Mouse (Mus musculus): ENCODE data around the gene Fam213b.

Fam213b gene

DNA sequence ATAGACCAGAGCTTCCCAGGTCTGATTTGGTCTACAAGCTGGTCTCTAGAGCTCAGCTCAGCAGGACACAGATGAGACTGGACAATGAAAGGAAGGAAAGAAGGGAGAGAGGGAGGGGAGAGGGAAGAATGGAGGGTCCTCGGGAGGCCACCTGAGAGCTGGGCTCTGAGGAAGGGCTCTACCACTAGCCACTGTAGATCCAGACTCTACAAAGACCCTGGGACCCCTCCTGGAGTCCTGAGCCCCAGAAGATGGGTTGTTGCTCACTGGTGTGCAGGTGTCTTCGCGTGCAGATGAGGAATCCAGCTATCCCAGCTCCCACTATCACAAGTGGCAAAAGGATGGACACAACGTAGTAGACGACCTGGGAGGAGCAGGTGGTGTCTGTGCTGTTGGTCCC is 24.0 kb upstream of the Fam213b start:
- CTCF ChIA-PET = interaction anchor here (0.6 to 0.9 kb wide), 2 partner anchors 13 to 77 kb away, joined by 3 to 4 read pairs; no protein-coding TSS in a partner anchor

GRCm38 (mm10) chr4:154922291-154922690 is 23.4 kb upstream of the Fam213b start:
- CTCF ChIA-PET = no interaction called here

- CTCF ChIA-PET = no interaction called here
These were observed 17.7 kb upstream of the Fam213b start for GRCm38 (mm10) chr4:154916662-154917061.

GRCm38 (mm10) chr4:154915286-154915685 is 16.4 kb upstream of the Fam213b start:
- CTCF ChIA-PET = no interaction called here

GRCm38 (mm10) chr4:154914707-154915106 is 15.8 kb upstream of the Fam213b start:
- CTCF ChIA-PET = no interaction called here

DNA sequence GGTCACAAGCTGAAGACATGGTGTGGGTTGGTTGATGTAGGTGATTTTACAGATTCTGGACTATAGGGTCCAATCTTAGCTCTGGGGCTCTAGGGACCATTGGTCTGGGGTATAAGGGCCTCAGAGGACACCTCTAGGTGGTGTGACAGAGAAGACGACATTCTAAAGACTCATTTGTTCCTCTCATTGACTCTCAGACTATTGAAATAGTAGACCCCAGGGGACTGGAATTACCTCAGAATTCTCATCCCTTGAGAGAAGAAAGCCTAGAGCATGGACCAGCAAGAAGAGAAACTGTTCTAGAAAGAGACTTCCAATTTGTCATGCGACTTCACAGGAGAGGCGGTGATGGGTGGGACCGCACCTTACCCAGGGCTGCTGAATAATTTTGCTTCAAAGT is 15.3 kb upstream of the Fam213b start:
- CTCF ChIA-PET = no interaction called here

- CTCF ChIA-PET = no interaction called here
These were observed 14.9 kb upstream of the Fam213b start for GRCm38 (mm10) chr4:154913845-154914244.

- CTCF ChIA-PET = interaction anchor here (0.5 kb wide), 1 partner anchor 8 kb away, joined by 9 read pairs; no protein-coding TSS in a partner anchor
These were observed 12.7 kb upstream of the Fam213b start for GRCm38 (mm10) chr4:154911644-154912043.

GRCm38 (mm10) chr4:154910606-154911522 is 11.9 kb upstream of the Fam213b start:
- CTCF ChIA-PET = interaction anchor here (0.5 kb wide), 1 partner anchor 9 kb away, joined by 9 read pairs; no protein-coding TSS in a partner anchor

DNA sequence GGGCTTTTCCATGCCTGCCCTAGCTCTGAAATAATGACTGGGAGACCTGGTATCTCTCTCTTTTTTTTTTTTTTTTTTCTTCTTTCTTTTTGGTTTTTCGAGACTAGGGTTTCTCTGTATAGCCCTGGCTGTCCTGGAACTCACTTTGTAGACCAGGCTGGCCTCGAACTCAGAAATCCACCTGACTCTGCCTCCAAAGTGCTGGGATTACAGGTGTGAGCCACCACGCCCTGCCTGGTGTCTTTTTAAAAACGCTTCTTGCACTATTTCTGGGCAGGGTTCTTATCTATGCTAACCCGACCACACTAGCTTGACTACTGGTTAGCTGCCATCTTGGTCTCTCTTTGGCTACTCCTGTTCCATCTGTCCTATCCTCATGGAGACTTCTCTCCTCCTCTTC is 9.6 kb upstream of the Fam213b start:
- CTCF ChIA-PET = interaction anchor here (0.6 kb wide), 2 partner anchors 8 to 28 kb away, joined by 3 to 4 read pairs; no protein-coding TSS in a partner anchor

- CTCF ChIA-PET = interaction anchor here (0.6 kb wide), 2 partner anchors 8 to 28 kb away, joined by 3 to 4 read pairs; no protein-coding TSS in a partner anchor
These were observed 8.9 kb upstream of the Fam213b start for GRCm38 (mm10) chr4:154907833-154908232.

- CTCF ChIA-PET = no interaction called here
These were observed 5.5 kb upstream of the Fam213b start for GRCm38 (mm10) chr4:154904185-154905071.

DNA sequence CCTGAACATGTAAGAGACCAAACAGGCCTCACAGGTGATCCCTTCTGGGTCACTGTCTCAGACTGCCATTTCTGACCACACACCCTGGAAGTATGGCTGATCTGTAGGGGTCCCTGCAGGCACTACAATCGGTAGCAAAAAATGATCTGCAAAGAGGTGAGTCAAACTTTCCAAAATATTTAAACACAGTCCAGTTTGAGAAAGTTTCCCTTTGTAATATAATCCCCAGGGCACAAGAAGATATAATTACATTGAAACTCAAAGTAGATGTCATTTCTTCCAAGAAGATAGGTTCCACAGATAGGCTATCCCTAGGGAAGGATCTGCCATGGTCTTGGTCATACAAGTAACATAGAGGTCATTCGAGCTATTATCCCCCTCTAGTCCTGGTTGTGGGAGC is 3.4 kb upstream of the Fam213b start:
- CTCF ChIA-PET = no interaction called here

DNA sequence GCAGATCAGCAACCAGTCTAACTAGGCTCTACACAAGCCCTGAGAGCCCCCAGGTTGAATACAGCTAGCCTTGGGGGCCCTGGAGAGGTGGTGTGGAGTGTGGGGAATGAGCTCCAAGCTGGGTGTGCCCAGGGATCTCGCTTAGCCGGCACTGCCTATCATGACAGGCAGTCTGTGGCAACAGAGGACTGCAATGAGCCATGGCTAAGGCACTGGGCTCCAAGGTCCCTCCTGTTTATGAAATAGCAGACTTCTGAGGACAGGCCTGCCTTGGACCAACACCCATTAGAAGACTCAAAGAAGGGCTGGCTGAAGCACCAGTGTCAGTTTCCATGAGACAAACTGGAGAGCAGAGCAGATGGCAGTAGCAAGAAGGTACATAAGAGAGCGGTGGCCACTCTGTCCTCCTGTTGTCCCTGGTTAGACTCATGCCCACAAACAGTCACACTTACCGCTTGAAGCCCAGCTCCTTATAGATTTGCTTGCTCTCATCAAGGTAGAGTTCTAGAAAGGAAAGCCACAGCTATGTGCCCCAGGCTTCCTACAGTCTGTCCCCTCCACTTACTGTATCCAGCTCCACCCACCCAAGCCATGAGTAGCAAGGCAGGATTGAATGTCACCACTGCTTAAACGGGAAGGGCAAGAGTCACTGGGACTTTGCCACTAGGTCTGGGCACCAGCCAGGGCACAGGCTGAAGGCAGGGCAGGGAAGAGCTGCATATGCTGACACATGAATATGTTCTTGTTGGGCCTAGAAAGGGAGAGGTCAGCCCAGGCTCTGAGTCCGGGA is 1.1 kb downstream of the Fam213b start:
- CTCF ChIA-PET = interaction anchor here (0.9 kb wide), 1 partner anchor 15 kb away, joined by 4 read pairs; no protein-coding TSS in a partner anchor

GRCm38 (mm10) chr4:154895549-154895948 is 3.4 kb downstream of the Fam213b start:
- CTCF ChIA-PET = interaction anchor here (0.6 to 0.7 kb wide), 3 partner anchors 43 to 598 kb away, joined by 3 to 4 read pairs (median 3); no protein-coding TSS in a partner anchor

- CTCF ChIA-PET = no interaction called here
These were observed 8.0 kb downstream of the Fam213b start for GRCm38 (mm10) chr4:154890887-154891286.

GRCm38 (mm10) chr4:154887593-154888250 is 11.2 kb downstream of the Fam213b start:
- CTCF ChIA-PET = no interaction called here

- CTCF ChIA-PET = no interaction called here
These were observed 11.9 kb downstream of the Fam213b start for GRCm38 (mm10) chr4:154886876-154887592.

DNA sequence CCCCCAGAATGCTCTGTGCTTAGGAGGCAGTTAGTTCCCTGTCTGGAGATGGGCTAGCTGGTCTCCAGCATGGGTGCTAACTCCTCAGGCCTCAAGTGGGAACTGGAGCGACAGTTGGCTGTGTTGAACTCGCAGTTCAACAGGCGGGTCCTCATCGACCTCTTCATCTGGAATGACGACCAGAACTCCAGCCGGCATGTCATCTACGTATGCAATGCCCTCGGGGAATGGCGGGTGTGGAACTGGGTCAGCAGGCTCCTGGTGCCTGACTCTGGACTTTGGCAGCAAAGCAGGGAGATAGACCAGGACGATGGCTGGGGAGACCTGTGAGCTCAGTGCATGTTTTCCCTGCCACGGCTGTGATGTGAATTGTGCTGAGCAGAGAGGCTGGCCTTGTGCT is 13.5 kb downstream of the Fam213b start:
- CTCF ChIA-PET = interaction anchor here (0.6 kb wide), 1 partner anchor 371 kb away, joined by 4 read pairs; no protein-coding TSS in a partner anchor
